Mouse (Mus musculus) liver, embryonic 14.5 days (tissue): ENCODE results near the gene Gm20489. TPM values are rescaled to one million over a fixed set of nuclear protein-coding genes. Genes with fewer than 3 reads are reported as not detected.

ENCODE experiments used
- ATAC-seq: fragments of 200-750 bp; cut with Nextera tagmentation; 2 replicates; pipeline ENCODE4 v1.8.0; 2017; ENCODE audit warnings: moderate number of reproducible peaks, mild to moderate bottlenecking, moderate library complexity; ENCODE audit not compliant: insufficient read depth
- DNase-seq, 3 experiments: peaks; one replicate each; pipeline ENCODE4 v3.0.0-alpha.2; 2012 to 2013; ENCODE audit warnings: low read depth in 3 of 3, low spot score in 3 of 3
- H3K27ac ChIP-seq: fragments of 300-500 bp; sonication (generic); 2 replicates; pipeline ENCODE4 v1.5.1; 2014; ENCODE audit warnings: moderate library complexity, mild to moderate bottlenecking, control low read depth, inconsistent platforms
- H3K27me3 ChIP-seq: fragments of 300-500 bp; sonication (generic); 2 replicates; pipeline ENCODE4 v1.6.1; 2014; ENCODE audit warnings: mild to moderate bottlenecking, low read length, moderate library complexity; ENCODE audit not compliant: control insufficient read depth, insufficient read depth
- H3K36me3 ChIP-seq: fragments of 300-500 bp; sonication (generic); replicated peaks from 2 replicates; pipeline ENCODE4 v1.6.1; 2014; ENCODE audit warnings: low read depth; ENCODE audit not compliant: control insufficient read depth, insufficient read depth
- H3K4me1 ChIP-seq, 2 experiments: fragments of 200-500 bp in 1 of 2; fragments of 300-500 bp in 1 of 2; sonication (generic) in 1 of 2; replicated peaks; 2 replicates each; pipeline ENCODE4 v1.6.1; 2012 to 2014; ENCODE audit warnings: antibody characterized with exemption in 1 of 2, inconsistent platforms in 1 of 2, low read length in 1 of 2; ENCODE audit not compliant: control insufficient read depth in 2 of 2, insufficient read depth in 2 of 2
- H3K4me2 ChIP-seq: fragments of 300-500 bp; sonication (generic); 2 replicates; pipeline ENCODE4 v1.6.1; 2014; ENCODE audit warnings: low read depth, mild to moderate bottlenecking, control low read depth, moderate library complexity
- H3K4me3 ChIP-seq, 2 experiments: fragments of 200-500 bp in 1 of 2; fragments of 300-500 bp in 1 of 2; sonication (generic) in 1 of 2; 2 replicates each; pipeline ENCODE4 v1.5.1; 2012 to 2014; ENCODE audit warnings: low read depth in 2 of 2, low read length in 2 of 2, mild to moderate bottlenecking in 2 of 2, control low read depth in 1 of 2, inconsistent platforms in 1 of 2, moderate library complexity in 1 of 2; ENCODE audit not compliant: insufficient read depth in 1 of 2
- H3K9ac ChIP-seq: fragments of 300-500 bp; sonication (generic); replicated peaks from 2 replicates; pipeline ENCODE4 v1.6.1; 2014; ENCODE audit warnings: mild to moderate bottlenecking, control low read depth, moderate library complexity
- H3K9me3 ChIP-seq: fragments of 300-500 bp; sonication (generic); 2 replicates; pipeline ENCODE4 v1.6.1; 2016; ENCODE audit warnings: low read length, mixed read lengths; ENCODE audit not compliant: control insufficient read depth
- CTCF ChIP-seq: IDR thresholded peaks from 2 replicates; pipeline ENCODE4 v1.5.1; 2016; ENCODE audit warnings: antibody characterized with exemption, low read depth, control low read depth
- EP300 ChIP-seq: IDR thresholded peaks from 2 replicates; pipeline ENCODE4 v1.6.1; 2016; ENCODE audit warnings: antibody characterized with exemption, low read depth
- WGBS: fragments of 180-500 bp; shearing (Covaris S2); extraction: QIAGEN DNeasy Blood & Tissue Kit; methylation state at CpG from one replicate; pipeline ENCODE4 v1.1.7; 2014; ENCODE audit not compliant: insufficient replicate concordance; 5-methylcytosine and 5-hydroxymethylcytosine counted together
- polyA plus RNA-seq, 2 experiments: library from polyadenylated mRNA; depleted of rRNA in 1 of 2; stranded (reverse) in 1 of 2; unstranded in 1 of 2; fragments of >200 nt; fragmentation: Nextera tagmentation in 1 of 2; extraction: Ambion mirVana in 1 of 2; gene quantifications; 2 replicates each; pipeline versions ENCODE4 v1.2.1 to v1.2.3; 2012 to 2014

The Gm20489 gene
- polyA plus RNA-seq, 2 experiments, result not detected

DNA sequence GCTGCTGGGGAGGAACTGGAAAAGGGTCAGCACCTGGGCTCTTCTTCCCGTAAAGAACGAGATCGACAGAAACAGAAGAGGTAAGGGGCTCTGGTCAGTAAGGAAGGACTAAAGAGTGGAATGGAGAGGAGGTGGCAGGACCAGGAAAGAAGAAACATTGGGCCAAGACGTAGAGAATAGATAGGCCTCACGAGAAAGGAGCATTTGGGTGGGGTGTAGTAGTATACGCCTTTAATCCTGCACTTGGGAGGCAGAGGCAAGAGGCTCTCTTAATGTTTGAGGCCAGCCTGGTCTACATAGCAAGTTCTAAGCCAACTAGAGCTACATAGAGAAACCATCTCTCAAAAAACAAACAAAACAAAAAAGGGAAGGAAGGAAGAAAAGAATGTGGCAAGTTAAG is 19.6 kb upstream of the Gm20489 start:
- WGBS, result 53% methylated on average over 6 of the region's 6 CpGs
- Histone ChIP-seq H3K4me1 (peaks cover 33 to 45% of the 10 kb centered on the region in 2 experiments), H3K36me3 (peaks cover 78% of the 10 kb centered on the region), H3K9me3 (no peaks in the 10 kb centered on the region), H3K4me3 (peak overlapping the region in 1 of 2 experiments; percentile 26; a peak in 2 of 4 replicates), H3K9ac (peak overlapping the region; percentile 67), H3K27me3 (no peaks in the 10 kb centered on the region), H3K27ac (peak overlapping the region; percentile 97), H3K4me2 (peak overlapping the region; percentile 69)
- peak; percentile 52 for ATAC-seq
- no peak for DNase-seq
- TF ChIP-seq CTCF (no peak), EP300 (no peak)

DNA sequence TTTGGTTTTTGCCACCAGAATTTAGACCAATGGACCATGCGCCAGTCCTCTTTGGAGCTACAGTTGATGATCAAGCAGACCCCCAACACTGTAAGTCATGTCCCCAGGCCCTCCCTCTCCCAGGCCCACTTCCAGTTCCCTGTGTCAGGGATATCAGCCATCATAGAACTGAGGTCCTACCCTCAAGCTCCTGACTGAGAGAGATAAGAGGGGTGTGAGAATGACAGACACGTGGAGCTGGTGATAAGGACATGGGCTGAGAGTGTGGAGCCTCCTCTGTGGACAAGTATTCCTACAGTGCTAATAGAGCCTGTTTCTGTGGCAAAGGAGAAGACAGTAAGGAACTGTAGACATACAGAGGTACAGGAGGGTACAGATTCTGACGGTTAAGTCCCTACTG is 18.7 kb upstream of the Gm20489 start:
- Histone ChIP-seq H3K36me3 (peaks cover 77% of the 10 kb centered on the region), H3K27ac (peak overlapping the region; percentile 97), H3K9ac (peak overlapping the region; percentile 67), H3K4me2 (peak overlapping the region; percentile 69), H3K4me1 (peaks cover 33 to 45% of the 10 kb centered on the region in 2 experiments), H3K9me3 (no peaks in the 10 kb centered on the region), H3K27me3 (no peaks in the 10 kb centered on the region), H3K4me3 (peak overlapping the region; percentile 2 to 26; a peak in 2 of 4 replicates)
- DNase-seq, result peak; percentile 82 to 85 (median 83)
- WGBS, result 26% methylated on average over 3 of the region's 3 CpGs
- ATAC-seq, result peak; percentile 96
- no peak for TF ChIP-seq CTCF
- peak; percentile 95 for TF ChIP-seq EP300

DNA sequence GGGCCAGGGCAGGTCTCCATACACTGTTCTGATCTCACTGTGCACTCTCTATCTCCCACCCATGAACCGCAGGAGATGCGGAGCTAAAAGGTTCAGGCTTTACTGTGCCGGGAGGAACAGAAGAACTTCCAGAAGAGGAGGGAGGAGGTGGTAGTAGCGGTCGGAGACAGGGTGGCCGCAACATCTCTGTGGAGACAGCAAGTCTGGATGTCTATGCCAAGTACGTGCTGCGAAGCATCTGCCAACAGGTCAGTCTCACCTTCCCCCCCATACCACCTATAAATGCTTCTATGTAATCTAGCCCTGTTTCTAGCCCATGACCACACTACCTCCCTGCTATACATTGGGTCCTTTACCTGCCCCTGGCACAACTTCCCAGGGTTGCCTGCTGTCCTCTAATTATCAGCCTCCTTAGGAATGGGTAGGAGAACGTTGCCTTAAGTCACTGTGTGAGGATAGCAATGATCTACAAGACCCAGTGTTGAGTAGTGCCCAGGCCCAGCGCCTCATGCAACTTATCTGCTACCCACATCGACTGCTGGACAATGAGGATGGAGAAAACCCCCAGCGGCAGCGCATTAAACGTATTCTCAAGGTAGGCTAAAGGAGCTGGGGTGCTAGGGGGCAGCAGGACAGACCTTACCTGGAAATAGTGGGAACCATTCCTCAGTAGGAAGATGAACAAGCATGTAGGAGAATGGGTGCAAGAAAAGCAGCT is 17.3 kb upstream of the Gm20489 start:
- H3K4me2 ChIP-seq, result no peak overlapping the region
- peak overlapping the region; percentile 97 for H3K27ac ChIP-seq
- no peaks in the 10 kb centered on the region for H3K27me3 ChIP-seq
- H3K9me3 ChIP-seq, result no peaks in the 10 kb centered on the region
- peaks cover 33 to 45% of the 10 kb centered on the region in 2 experiments for H3K4me1 ChIP-seq
- no peak overlapping the region for H3K9ac ChIP-seq
- DNase-seq (no peak), ATAC-seq (no peak)
- TF ChIP-seq CTCF, result no peak
- no peak for TF ChIP-seq EP300
- peaks cover 76% of the 10 kb centered on the region for H3K36me3 ChIP-seq
- no peak overlapping the region for H3K4me3 ChIP-seq
- 83% methylated on average over 14 of the region's 14 CpGs for WGBS

DNA sequence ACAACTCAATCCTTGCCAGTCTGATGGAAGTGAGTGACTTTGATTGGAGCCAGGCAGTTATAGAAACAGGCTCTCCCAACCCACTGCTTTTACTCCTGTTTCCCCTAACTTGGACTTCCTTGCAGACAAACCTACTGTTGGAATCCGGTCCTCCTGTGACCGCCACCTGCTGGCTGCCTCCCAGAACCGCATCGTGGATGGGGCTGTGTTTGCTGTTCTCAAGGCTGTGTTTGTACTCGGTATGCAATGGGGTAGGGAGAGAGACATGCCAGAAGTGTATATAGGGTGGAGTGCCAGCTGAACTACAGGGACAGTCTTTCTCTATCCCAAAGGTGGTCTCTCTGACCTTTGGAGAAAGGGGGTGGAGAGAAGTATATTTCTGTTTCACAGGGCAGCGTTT is 16.7 kb upstream of the Gm20489 start:
- ATAC-seq, result no peak
- 0 out of 2 replicates have a peak overlapping the region, but pooled peaks have one; percentile 18 for H3K27ac ChIP-seq
- H3K27me3 ChIP-seq, result no peaks in the 10 kb centered on the region
- no peak overlapping the region for H3K4me3 ChIP-seq
- H3K9me3 ChIP-seq, result no peaks in the 10 kb centered on the region
- H3K4me2 ChIP-seq, result no peak overlapping the region
- H3K36me3 ChIP-seq, result peaks cover 75% of the 10 kb centered on the region
- H3K4me1 ChIP-seq, result peaks cover 33 to 44% of the 10 kb centered on the region in 2 experiments
- TF ChIP-seq EP300 (no peak), CTCF (peak; percentile 95)
- peak in 2 of 3 experiments; percentile 31 to 44 for DNase-seq
- no peak overlapping the region for H3K9ac ChIP-seq
- WGBS, result 26% methylated on average over 6 of the region's 6 CpGs

DNA sequence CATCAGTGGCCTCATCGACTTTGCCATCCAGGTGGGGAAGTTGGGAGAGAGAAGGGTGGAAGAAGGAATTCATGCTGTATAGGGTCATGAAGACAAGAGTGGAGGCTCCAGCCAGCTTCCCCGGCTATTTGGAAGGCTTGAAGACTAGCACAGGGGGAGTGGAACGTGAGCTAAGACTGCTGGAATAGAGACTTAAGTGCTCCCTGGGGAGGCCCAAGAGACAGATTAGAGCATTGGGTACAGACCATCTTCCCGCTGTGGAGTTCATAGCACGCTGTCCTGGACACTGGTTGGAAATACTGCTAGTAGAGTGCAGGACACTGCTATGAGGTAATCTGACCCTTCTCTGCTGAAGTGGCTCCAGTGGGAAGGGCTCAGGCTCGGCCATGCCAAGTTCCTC is 14.0 kb upstream of the Gm20489 start:
- Histone ChIP-seq H3K4me3 (no peak overlapping the region), H3K27ac (no peak overlapping the region), H3K36me3 (peaks cover 66% of the 10 kb centered on the region), H3K4me1 (peaks cover 11 to 17% of the 10 kb centered on the region in 2 experiments), H3K27me3 (no peaks in the 10 kb centered on the region), H3K9ac (no peak overlapping the region), H3K4me2 (no peak overlapping the region), H3K9me3 (no peaks in the 10 kb centered on the region)
- DNase-seq, result no peak
- no peak for ATAC-seq
- 67% methylated on average over 6 of the region's 6 CpGs for WGBS
- TF ChIP-seq EP300, result no peak
- TF ChIP-seq CTCF, result no peak
